Mouse (Mus musculus) heart, postnatal 25 days (tissue): ENCODE results near the gene Cd44. TPM values are rescaled to one million over a fixed set of nuclear protein-coding genes. Genes with fewer than 3 reads are reported as not detected.

Source experiments
- DNase-seq: peaks from one replicate; pipeline ENCODE4 v3.0.0; 2022; ENCODE audit warnings: low spot score
- intact Hi-C: fragments of 180-260 bp; cut with DNase I; formaldehyde crosslinking; loops from one replicate; pipeline ENCODE4 v1.15.1; 2025
- total RNA-seq, 2 experiments: library from RNA; stranded (reverse); gene quantifications; 2 replicates each; pipeline ENCODE4 v1.2.3; 2021

The Cd44 gene
- total RNA-seq, 2 experiments from 2014 or later, result 9.9 to 11.6 TPM

DNA sequence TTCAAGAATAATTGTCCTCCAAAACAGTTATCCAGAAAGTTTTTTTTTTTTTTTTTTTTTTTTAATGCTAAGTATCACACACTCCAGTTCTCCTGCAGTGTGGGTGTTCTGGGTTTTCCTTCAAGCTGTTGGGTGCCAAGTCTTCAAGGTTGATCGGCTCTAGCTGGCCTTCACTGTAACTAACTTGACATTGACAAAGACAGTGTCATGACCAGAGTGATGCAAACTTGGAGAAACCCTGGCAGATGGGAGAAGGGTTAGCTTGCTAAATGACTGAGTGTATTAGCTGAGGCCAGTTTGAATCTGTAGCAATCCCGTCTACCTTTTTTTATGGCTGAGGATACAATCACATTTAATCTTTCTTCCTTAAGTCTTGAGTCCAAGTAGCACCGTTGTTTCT, 123.3 kb downstream of the Cd44 start:
- no peak for DNase-seq
- intact Hi-C loops, result no loop called here

DNA sequence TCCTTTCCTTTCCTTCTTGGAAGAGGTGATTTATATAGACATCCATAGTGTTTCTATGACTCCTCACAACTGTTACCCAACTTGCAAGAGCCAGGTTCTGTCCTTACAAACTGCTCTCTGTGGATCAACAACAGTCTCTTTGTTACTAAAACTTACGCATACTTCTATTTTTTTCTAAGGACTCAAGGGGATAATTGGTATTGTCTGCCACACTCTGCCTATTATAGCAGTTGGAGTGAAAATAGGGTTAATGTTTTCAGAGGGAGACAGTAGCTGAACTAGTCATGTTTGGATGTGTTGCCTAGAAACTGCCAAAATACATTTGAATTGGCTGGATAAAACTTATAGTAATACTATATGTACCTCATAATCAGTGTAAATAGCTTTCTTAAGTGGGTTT, 125.9 kb downstream of the Cd44 start:
- intact Hi-C loops, result no loop called here
- DNase-seq, result no peak

DNA sequence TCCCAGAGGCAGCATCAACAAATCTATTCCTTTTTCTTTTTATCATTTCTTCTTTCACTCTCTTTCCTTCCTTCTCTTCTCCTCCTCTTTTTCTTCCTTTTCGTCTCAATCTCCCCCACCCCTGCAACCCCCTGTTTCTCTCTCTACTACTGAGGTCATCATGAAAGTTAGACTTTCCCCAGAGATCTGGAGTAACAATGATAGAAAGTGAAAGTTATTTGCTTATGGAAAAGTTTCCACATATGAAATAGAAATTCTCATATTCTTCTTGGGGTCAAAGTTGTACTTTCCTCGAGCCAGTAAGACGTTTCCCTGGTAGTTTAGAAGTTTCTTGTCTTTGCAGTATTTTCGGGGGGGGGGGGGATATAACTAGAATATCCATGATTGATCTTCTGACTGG, 126.8 kb downstream of the Cd44 start:
- no peak for DNase-seq
- intact Hi-C loops, result no loop called here

DNA sequence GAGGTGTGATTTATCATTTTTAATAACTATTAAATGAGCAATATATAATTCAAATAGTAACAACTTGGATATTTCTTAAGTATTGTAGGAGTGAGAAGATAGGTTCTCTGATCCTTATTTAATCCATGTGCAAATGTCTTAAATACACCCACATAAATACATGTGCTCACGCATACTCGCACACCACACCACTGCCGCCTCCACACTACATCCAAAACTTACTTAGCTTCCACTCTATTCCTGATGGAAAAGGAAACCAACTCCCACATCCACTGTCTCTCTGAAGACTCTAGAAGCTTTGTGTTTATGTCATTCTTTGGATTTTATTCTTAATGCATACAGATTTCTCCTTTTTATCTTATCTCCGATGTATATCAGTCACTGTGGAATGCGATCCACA, 129.2 kb downstream of the Cd44 start:
- no peak for DNase-seq
- intact Hi-C loops, result no loop called here

DNA sequence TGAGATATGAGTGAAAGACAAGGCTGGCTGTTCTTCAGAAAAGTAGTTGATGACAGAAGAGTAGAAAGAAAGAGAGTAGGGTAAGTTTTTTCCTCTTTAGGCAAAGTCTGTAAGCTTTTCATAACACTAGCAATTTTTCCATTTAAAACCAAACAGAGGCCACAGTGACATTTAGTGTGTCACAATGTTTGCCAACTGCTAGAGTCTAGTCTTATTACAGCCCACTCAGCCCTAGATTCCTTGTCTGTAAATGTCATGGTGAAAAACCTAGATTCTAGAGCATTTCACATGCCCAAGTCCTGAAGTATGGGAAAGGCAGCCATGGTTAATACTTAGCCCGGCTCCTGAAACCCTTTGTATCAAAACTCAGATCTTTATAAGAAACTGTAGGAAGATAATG, 130.2 kb downstream of the Cd44 start:
- intact Hi-C loops, result no loop called here
- DNase-seq, result no peak

DNA sequence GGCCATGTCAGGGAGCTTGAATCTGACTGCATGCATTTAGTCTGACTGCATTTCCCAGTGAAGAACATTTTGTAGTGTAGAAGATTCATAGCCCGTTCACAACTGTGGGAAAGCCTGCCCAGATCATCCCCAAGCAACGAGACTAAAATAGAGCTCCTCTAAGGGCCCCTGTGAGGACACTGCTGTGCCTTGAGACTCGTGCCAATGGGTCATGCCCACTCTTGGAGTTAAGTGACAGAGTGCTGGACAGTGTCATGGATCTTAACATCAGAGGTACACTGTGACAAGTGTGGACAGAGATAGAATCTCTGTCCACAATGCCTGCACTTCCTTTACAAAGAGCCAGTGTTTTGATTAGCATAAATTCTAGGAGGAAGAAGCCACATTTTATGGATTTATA, 133.2 kb downstream of the Cd44 start:
- intact Hi-C loops, result no loop called here
- no peak for DNase-seq

DNA sequence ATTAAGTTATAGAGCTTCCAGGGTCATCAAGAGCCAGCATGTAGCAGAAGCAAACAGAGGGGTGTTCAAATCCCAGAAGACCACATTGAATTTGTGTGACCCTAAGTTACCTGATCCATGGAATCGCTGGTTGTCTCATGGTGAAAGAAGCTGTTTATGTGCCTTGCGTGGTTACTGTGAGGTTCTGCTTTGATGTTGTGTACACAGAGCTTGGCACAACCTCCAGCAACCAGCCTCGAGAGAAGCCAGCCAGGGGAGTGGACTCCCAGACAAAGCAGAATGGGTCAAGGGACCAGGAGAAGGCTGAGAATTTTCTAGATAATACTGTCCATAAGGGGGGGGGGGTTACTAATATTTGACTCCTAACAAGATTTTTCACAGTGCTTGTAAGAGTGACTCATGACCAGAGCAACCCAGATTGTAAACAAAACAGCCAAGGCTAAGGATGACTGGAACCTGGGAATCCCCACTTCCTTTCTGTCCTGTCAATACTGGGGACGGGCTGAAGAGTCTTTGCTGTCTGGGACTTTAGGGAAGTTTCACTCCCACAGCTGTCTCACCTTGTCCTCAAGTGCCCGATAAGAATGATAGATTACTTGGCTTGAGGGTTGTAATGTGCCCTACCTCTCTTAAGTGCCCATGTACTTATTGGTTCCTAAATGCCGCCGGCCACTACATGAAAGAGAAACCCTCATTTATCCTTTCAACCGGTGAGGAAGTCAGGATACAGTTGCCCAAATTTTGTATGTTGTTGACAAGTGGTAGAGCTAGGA, 136.7 kb downstream of the Cd44 start:
- DNase-seq, result no peak

DNA sequence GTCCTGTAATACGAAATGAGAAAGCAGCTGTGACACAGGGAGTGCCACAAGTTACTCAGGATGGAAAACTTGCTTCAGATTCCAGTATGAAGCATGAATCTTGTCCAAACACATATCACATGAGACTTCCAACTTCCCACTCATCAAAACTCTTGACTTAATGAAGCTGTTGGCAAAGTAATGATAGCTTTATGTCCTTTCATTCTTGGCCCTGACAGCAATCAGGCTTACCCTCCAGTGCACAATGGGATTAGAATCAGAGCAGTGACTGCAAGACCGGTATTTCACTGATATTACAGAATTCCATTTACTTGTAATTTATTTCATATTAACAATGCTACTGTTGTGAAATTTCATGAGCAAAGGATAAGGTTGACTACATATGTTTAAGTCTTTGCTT, 137.5 kb downstream of the Cd44 start:
- intact Hi-C loops, result no loop called here
- no peak for DNase-seq

More for the DNA sequence above, 136.7 kb downstream of the Cd44 start:
- intact Hi-C loops, result no loop called here

DNA sequence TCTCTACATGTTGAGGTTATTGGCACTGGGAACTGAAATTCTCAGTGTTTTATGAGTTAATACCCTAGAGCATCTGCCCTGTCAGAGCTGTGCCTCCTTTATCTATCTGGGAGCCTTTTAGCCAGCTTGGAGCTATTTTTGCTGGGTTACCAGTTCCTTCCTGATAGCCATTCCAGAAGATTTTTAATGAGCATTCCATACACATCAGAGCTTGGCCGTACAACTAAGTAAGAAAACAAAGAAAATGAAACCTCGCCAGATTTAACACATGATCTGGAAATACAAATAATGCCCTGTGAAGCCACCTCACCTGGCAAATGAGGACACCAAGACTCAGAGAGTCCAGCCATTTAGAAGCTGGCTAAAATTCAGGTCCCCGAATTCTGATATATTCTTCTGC, 138.3 kb downstream of the Cd44 start:
- no peak for DNase-seq
- intact Hi-C loops, result no loop called here

Other genes with a start within 250 kb of the Cd44 start
- gene Slc1a2, start 243.0 kb downstream of the Cd44 start, total RNA-seq, result under 1 TPM; 0.05 to 0.06 TPM
- gene Pdhx, start 171.8 kb upstream of the Cd44 start, total RNA-seq, result 100 to 1,000 TPM; 184 to 194 TPM
- 10 to 100 TPM; 71.3 to 73.9 TPM for gene Apip, start 172.0 kb upstream of the Cd44 start, total RNA-seq